Mouse (Mus musculus) neural tube, embryonic 14.5 days (tissue): Measurements from ENCODE around the gene Tfdp1. TPM values are rescaled to one million over a fixed set of nuclear protein-coding genes. Genes with fewer than 3 reads are reported as not detected.

ENCODE experiments used
- ATAC-seq: fragments of 200-750 bp; cut with Nextera tagmentation; 2 replicates; pipeline ENCODE4 v1.8.0; 2017; ENCODE audit warnings: low read depth, mild to moderate bottlenecking, moderate TSS enrichment, moderate library complexity
- H3K27ac ChIP-seq: fragments of 300-500 bp; sonication (generic); 2 replicates; pipeline ENCODE4 v1.5.1; 2014; ENCODE audit warnings: low read depth, mild to moderate bottlenecking, control low read depth, low read length, moderate library complexity, mixed read lengths
- H3K27me3 ChIP-seq: fragments of 300-500 bp; sonication (generic); 2 replicates; pipeline ENCODE4 v1.6.1; 2014; ENCODE audit warnings: low read length; ENCODE audit not compliant: control insufficient read depth, insufficient read depth
- H3K36me3 ChIP-seq: fragments of 300-500 bp; sonication (generic); 2 replicates; pipeline ENCODE4 v1.6.1; 2014; ENCODE audit warnings: low read length, mixed read lengths; ENCODE audit not compliant: control insufficient read depth, insufficient read depth
- H3K4me1 ChIP-seq: fragments of 300-500 bp; sonication (generic); 2 replicates; pipeline ENCODE4 v1.6.1; 2014; ENCODE audit warnings: low read length; ENCODE audit not compliant: control insufficient read depth, insufficient read depth
- H3K4me2 ChIP-seq: fragments of 300-500 bp; sonication (generic); 2 replicates; pipeline ENCODE4 v1.6.1; 2014; ENCODE audit warnings: mild to moderate bottlenecking, low read depth, low read length, control low read depth
- H3K4me3 ChIP-seq: fragments of 300-500 bp; sonication (generic); 2 replicates; pipeline ENCODE4 v1.5.1; 2014; ENCODE audit warnings: low read depth, low read length, control low read depth, mixed read lengths
- H3K9ac ChIP-seq: fragments of 300-500 bp; sonication (generic); replicated peaks from 2 replicates; pipeline ENCODE4 v1.6.1; 2014; ENCODE audit warnings: low read depth, mild to moderate bottlenecking, control low read depth, low read length, mixed read lengths
- H3K9me3 ChIP-seq: fragments of 300-500 bp; sonication (generic); 2 replicates; pipeline ENCODE4 v1.6.1; 2016; ENCODE audit warnings: low read length; ENCODE audit not compliant: control insufficient read depth
- WGBS: fragments of 180-500 bp; shearing (Covaris S2); extraction: QIAGEN DNeasy Blood & Tissue Kit; methylation state at CpG from one replicate; pipeline ENCODE4 v1.1.7; 2014; 5-methylcytosine and 5-hydroxymethylcytosine counted together
- polyA plus RNA-seq: library from polyadenylated mRNA; unstranded; fragments of >200 nt; fragmentation: Nextera tagmentation; extraction: Ambion mirVana; gene quantifications from 2 replicates; pipeline ENCODE4 v1.2.1, GENCODE M21; 2014

The Tfdp1 gene
- polyA plus RNA-seq, 1 experiment from 2014 or later: 93.0 TPM

- ATAC-seq: no peak
- Histone ChIP-seq H3K27me3 (no peaks in the 10 kb centered on the region), H3K4me3 (no peak overlapping the region), H3K4me2 (no peak overlapping the region), H3K36me3 (peaks cover 62% of the 10 kb centered on the region), H3K27ac (no peak overlapping the region), H3K9ac (no peak overlapping the region), H3K9me3 (no peaks in the 10 kb centered on the region), H3K4me1 (no peaks in the 10 kb centered on the region)
- WGBS: 91% methylated on average over 7 of the region's 7 CpGs
These were observed 21.7 kb downstream of the Tfdp1 start for GRCm38 (mm10) chr8:13360213-13360612.

- H3K4me3 ChIP-seq: no peak overlapping the region
- no peaks in the 10 kb centered on the region for H3K9me3 ChIP-seq
- H3K4me2 ChIP-seq: no peak overlapping the region
- H3K36me3 ChIP-seq: peaks cover 64% of the 10 kb centered on the region
- no peak overlapping the region for H3K9ac ChIP-seq
- H3K27me3 ChIP-seq: no peaks in the 10 kb centered on the region
- no peaks in the 10 kb centered on the region for H3K4me1 ChIP-seq
- no peak overlapping the region for H3K27ac ChIP-seq
- 99% methylated on average over 6 of the region's 6 CpGs for WGBS
- ATAC-seq: no peak
These were observed 23.3 kb downstream of the Tfdp1 start for GRCm38 (mm10) chr8:13361865-13362264.

GRCm38 (mm10) chr8:13373151-13373662, 34.7 kb downstream of the Tfdp1 start:
- Histone ChIP-seq H3K4me1 (no peaks in the 10 kb centered on the region), H3K4me3 (no peak overlapping the region), H3K27me3 (no peaks in the 10 kb centered on the region), H3K4me2 (no peak overlapping the region), H3K9me3 (no peaks in the 10 kb centered on the region), H3K9ac (no peak overlapping the region), H3K27ac (no peak overlapping the region), H3K36me3 (peaks cover 59% of the 10 kb centered on the region)
- ATAC-seq: no peak
- 95% methylated on average over 8 of the region's 8 CpGs for WGBS

GRCm38 (mm10) chr8:13381630-13382029, 43.1 kb downstream of the Tfdp1 start:
- ATAC-seq: no peak
- no peak overlapping the region for H3K4me3 ChIP-seq
- no peak overlapping the region for H3K27ac ChIP-seq
- no peaks in the 10 kb centered on the region for H3K4me1 ChIP-seq
- H3K9me3 ChIP-seq: no peaks in the 10 kb centered on the region
- H3K4me2 ChIP-seq: no peak overlapping the region
- 89% methylated on average over 7 of the region's 7 CpGs for WGBS
- H3K9ac ChIP-seq: no peak overlapping the region
- H3K36me3 ChIP-seq: peaks cover 13% of the 10 kb centered on the region
- H3K27me3 ChIP-seq: no peaks in the 10 kb centered on the region

- H3K4me1 ChIP-seq: no peaks in the 10 kb centered on the region
- no peak overlapping the region for H3K9ac ChIP-seq
- no peaks in the 10 kb centered on the region for H3K27me3 ChIP-seq
- no peak overlapping the region for H3K4me3 ChIP-seq
- no peak overlapping the region for H3K4me2 ChIP-seq
- H3K36me3 ChIP-seq: peaks cover 13% of the 10 kb centered on the region
- H3K9me3 ChIP-seq: no peaks in the 10 kb centered on the region
- WGBS: 90% methylated on average over 3 of the region's 3 CpGs
- ATAC-seq: no peak
- no peak overlapping the region for H3K27ac ChIP-seq
These were observed 44.0 kb downstream of the Tfdp1 start for GRCm38 (mm10) chr8:13382536-13382935.

- no peak overlapping the region for H3K4me3 ChIP-seq
- H3K27ac ChIP-seq: no peak overlapping the region
- no peak for ATAC-seq
- H3K9me3 ChIP-seq: no peaks in the 10 kb centered on the region
- H3K36me3 ChIP-seq: peaks cover 13% of the 10 kb centered on the region
- no peak overlapping the region for H3K9ac ChIP-seq
- H3K27me3 ChIP-seq: no peaks in the 10 kb centered on the region
- 96% methylated on average over 4 of the region's 4 CpGs for WGBS
- no peaks in the 10 kb centered on the region for H3K4me1 ChIP-seq
- H3K4me2 ChIP-seq: no peak overlapping the region
These were observed 44.4 kb downstream of the Tfdp1 start for GRCm38 (mm10) chr8:13382999-13383398.

GRCm38 (mm10) chr8:13386366-13386765, 47.8 kb downstream of the Tfdp1 start:
- WGBS: 82% methylated on average over 13 of the region's 13 CpGs
- H3K27me3 ChIP-seq: no peaks in the 10 kb centered on the region
- ATAC-seq: no peak
- H3K4me3 ChIP-seq: no peak overlapping the region
- H3K27ac ChIP-seq: no peak overlapping the region
- no peak overlapping the region for H3K9ac ChIP-seq
- no peaks in the 10 kb centered on the region for H3K4me1 ChIP-seq
- H3K36me3 ChIP-seq: no peaks in the 10 kb centered on the region
- H3K4me2 ChIP-seq: no peak overlapping the region
- no peaks in the 10 kb centered on the region for H3K9me3 ChIP-seq

- 92% methylated on average over 8 of the region's 8 CpGs for WGBS
- ATAC-seq: no peak
- H3K4me3 ChIP-seq: no peak overlapping the region
- H3K36me3 ChIP-seq: no peaks in the 10 kb centered on the region
- H3K27me3 ChIP-seq: no peaks in the 10 kb centered on the region
- no peak overlapping the region for H3K27ac ChIP-seq
- no peak overlapping the region for H3K4me2 ChIP-seq
- no peaks in the 10 kb centered on the region for H3K4me1 ChIP-seq
- no peak overlapping the region for H3K9ac ChIP-seq
- H3K9me3 ChIP-seq: no peaks in the 10 kb centered on the region
These were observed 49.2 kb downstream of the Tfdp1 start for GRCm38 (mm10) chr8:13387728-13388127.

- ATAC-seq: no peak
- Histone ChIP-seq H3K27me3 (no peaks in the 10 kb centered on the region), H3K36me3 (no peaks in the 10 kb centered on the region), H3K27ac (no peak overlapping the region), H3K4me2 (no peak overlapping the region), H3K9me3 (no peaks in the 10 kb centered on the region), H3K9ac (no peak overlapping the region), H3K4me1 (no peaks in the 10 kb centered on the region), H3K4me3 (no peak overlapping the region)
- 83% methylated on average over 2 of the region's 2 CpGs for WGBS
These were observed 50.2 kb downstream of the Tfdp1 start for GRCm38 (mm10) chr8:13388744-13389143.
